Mouse (Mus musculus) liver, embryonic 14.5 days (tissue): ENCODE measurements at regions not wholly inside any gene's neighbourhood (a gene's known extent, or its start where the extent isn't known, plus 50 kb on each side); places are given as distances from the start of the nearest gene placed in this dataset.

ENCODE experiments used
- ATAC-seq: fragments of 200-750 bp; cut with Nextera tagmentation; 2 replicates; pipeline ENCODE4 v1.8.0; 2017; ENCODE audit warnings: moderate number of reproducible peaks, mild to moderate bottlenecking, moderate library complexity; ENCODE audit not compliant: insufficient read depth
- DNase-seq, 3 experiments: peaks; one replicate each; pipeline ENCODE4 v3.0.0-alpha.2; 2012 to 2013; ENCODE audit warnings: low read depth in 3 of 3, low spot score in 3 of 3
- H3K27ac ChIP-seq: fragments of 300-500 bp; sonication (generic); 2 replicates; pipeline ENCODE4 v1.5.1; 2014; ENCODE audit warnings: moderate library complexity, mild to moderate bottlenecking, control low read depth, inconsistent platforms
- H3K27me3 ChIP-seq: fragments of 300-500 bp; sonication (generic); 2 replicates; pipeline ENCODE4 v1.6.1; 2014; ENCODE audit warnings: mild to moderate bottlenecking, low read length, moderate library complexity; ENCODE audit not compliant: control insufficient read depth, insufficient read depth
- H3K36me3 ChIP-seq: fragments of 300-500 bp; sonication (generic); replicated peaks from 2 replicates; pipeline ENCODE4 v1.6.1; 2014; ENCODE audit warnings: low read depth; ENCODE audit not compliant: control insufficient read depth, insufficient read depth
- H3K4me1 ChIP-seq, 2 experiments: fragments of 200-500 bp in 1 of 2; fragments of 300-500 bp in 1 of 2; sonication (generic) in 1 of 2; replicated peaks; 2 replicates each; pipeline ENCODE4 v1.6.1; 2012 to 2014; ENCODE audit warnings: antibody characterized with exemption in 1 of 2, inconsistent platforms in 1 of 2, low read length in 1 of 2; ENCODE audit not compliant: control insufficient read depth in 2 of 2, insufficient read depth in 2 of 2
- H3K4me2 ChIP-seq: fragments of 300-500 bp; sonication (generic); 2 replicates; pipeline ENCODE4 v1.6.1; 2014; ENCODE audit warnings: low read depth, mild to moderate bottlenecking, control low read depth, moderate library complexity
- H3K4me3 ChIP-seq, 2 experiments: fragments of 200-500 bp in 1 of 2; fragments of 300-500 bp in 1 of 2; sonication (generic) in 1 of 2; 2 replicates each; pipeline ENCODE4 v1.5.1; 2012 to 2014; ENCODE audit warnings: low read depth in 2 of 2, low read length in 2 of 2, mild to moderate bottlenecking in 2 of 2, control low read depth in 1 of 2, inconsistent platforms in 1 of 2, moderate library complexity in 1 of 2; ENCODE audit not compliant: insufficient read depth in 1 of 2
- H3K9ac ChIP-seq: fragments of 300-500 bp; sonication (generic); replicated peaks from 2 replicates; pipeline ENCODE4 v1.6.1; 2014; ENCODE audit warnings: mild to moderate bottlenecking, control low read depth, moderate library complexity
- H3K9me3 ChIP-seq: fragments of 300-500 bp; sonication (generic); 2 replicates; pipeline ENCODE4 v1.6.1; 2016; ENCODE audit warnings: low read length, mixed read lengths; ENCODE audit not compliant: control insufficient read depth
- CTCF ChIP-seq: IDR thresholded peaks from 2 replicates; pipeline ENCODE4 v1.5.1; 2016; ENCODE audit warnings: antibody characterized with exemption, low read depth, control low read depth
- EP300 ChIP-seq: IDR thresholded peaks from 2 replicates; pipeline ENCODE4 v1.6.1; 2016; ENCODE audit warnings: antibody characterized with exemption, low read depth
- WGBS: fragments of 180-500 bp; shearing (Covaris S2); extraction: QIAGEN DNeasy Blood & Tissue Kit; methylation state at CpG from one replicate; pipeline ENCODE4 v1.1.7; 2014; ENCODE audit not compliant: insufficient replicate concordance; 5-methylcytosine and 5-hydroxymethylcytosine counted together

- H3K27me3 ChIP-seq: no peaks in the 10 kb centered on the region
- TF ChIP-seq CTCF (no peak), EP300 (no peak)
Observed at GRCm38 (mm10) chr12:68979232-68979631, 179.8 kb downstream of the Rps29 start.

GRCm38 (mm10) chr12:68977276-68977675 lies 181.7 kb downstream of the Rps29 start:
- no peak for DNase-seq
- TF ChIP-seq EP300 (no peak), CTCF (no peak)
- Histone ChIP-seq H3K9me3 (no peaks in the 10 kb centered on the region), H3K9ac (no peak overlapping the region), H3K27me3 (no peaks in the 10 kb centered on the region), H3K4me1 (no peaks in the 10 kb centered on the region), H3K27ac (no peak overlapping the region), H3K4me3 (no peak overlapping the region), H3K4me2 (no peak overlapping the region), H3K36me3 (no peaks in the 10 kb centered on the region)
- WGBS: 63% methylated on average over 4 of the region's 4 CpGs
- ATAC-seq: no peak

More at GRCm38 (mm10) chr12:68979232-68979631, 179.8 kb downstream of the Rps29 start:
- H3K36me3 ChIP-seq: no peaks in the 10 kb centered on the region
- no peaks in the 10 kb centered on the region for H3K4me1 ChIP-seq
- DNase-seq (no peak), ATAC-seq (no peak)
- WGBS: 66% methylated on average over 3 of the region's 3 CpGs
- no peaks in the 10 kb centered on the region for H3K9me3 ChIP-seq
- no peak overlapping the region for H3K9ac ChIP-seq
- H3K4me3 ChIP-seq: no peak overlapping the region
- no peak overlapping the region for H3K4me2 ChIP-seq
- H3K27ac ChIP-seq: no peak overlapping the region

GRCm38 (mm10) chr12:68947240-68947639 lies 211.7 kb downstream of the Rps29 start:
- H3K9ac ChIP-seq: no peak overlapping the region
- H3K4me2 ChIP-seq: no peak overlapping the region
- WGBS: 81% methylated on average over 2 of the region's 2 CpGs
- no peak overlapping the region for H3K4me3 ChIP-seq
- ATAC-seq: no peak
- no peaks in the 10 kb centered on the region for H3K4me1 ChIP-seq
- H3K36me3 ChIP-seq: no peaks in the 10 kb centered on the region
- no peaks in the 10 kb centered on the region for H3K27me3 ChIP-seq
- no peak for DNase-seq
- TF ChIP-seq CTCF: no peak
- TF ChIP-seq EP300: no peak
- H3K27ac ChIP-seq: no peak overlapping the region
- H3K9me3 ChIP-seq: no peaks in the 10 kb centered on the region

GRCm38 (mm10) chr12:68910590-68910989 lies 248.4 kb downstream of the Rps29 start:
- Histone ChIP-seq H3K36me3 (no peaks in the 10 kb centered on the region), H3K4me1 (no peaks in the 10 kb centered on the region), H3K9ac (no peak overlapping the region), H3K9me3 (no peaks in the 10 kb centered on the region), H3K4me3 (no peak overlapping the region), H3K27ac (no peak overlapping the region), H3K4me2 (no peak overlapping the region), H3K27me3 (no peaks in the 10 kb centered on the region)
- no peak for TF ChIP-seq EP300
- TF ChIP-seq CTCF: no peak
- ATAC-seq (no peak), DNase-seq (no peak)
- 18% methylated on average over 6 of the region's 6 CpGs for WGBS

GRCm38 (mm10) chr12:68904770-68905169 lies 254.2 kb downstream of the Rps29 start:
- WGBS: 71% methylated on average over 1 of the region's 1 CpGs
- Histone ChIP-seq H3K36me3 (no peaks in the 10 kb centered on the region), H3K27me3 (no peaks in the 10 kb centered on the region), H3K9ac (no peak overlapping the region), H3K4me2 (no peak overlapping the region), H3K9me3 (no peaks in the 10 kb centered on the region), H3K27ac (no peak overlapping the region), H3K4me3 (no peak overlapping the region), H3K4me1 (no peaks in the 10 kb centered on the region)
- ATAC-seq (no peak), DNase-seq (no peak)
- no peak for TF ChIP-seq CTCF
- TF ChIP-seq EP300: no peak

- no peak for ATAC-seq
- Histone ChIP-seq H3K9ac (no peak overlapping the region), H3K36me3 (no peaks in the 10 kb centered on the region), H3K9me3 (no peaks in the 10 kb centered on the region), H3K27ac (no peak overlapping the region), H3K27me3 (no peaks in the 10 kb centered on the region), H3K4me2 (no peak overlapping the region), H3K4me3 (no peak overlapping the region), H3K4me1 (no peaks in the 10 kb centered on the region)
- 58% methylated on average over 3 of the region's 3 CpGs for WGBS
- TF ChIP-seq CTCF (no peak), EP300 (no peak)
- DNase-seq: no peak
Observed at GRCm38 (mm10) chr12:68889141-68889540, 269.8 kb downstream of the Rps29 start.
